Mouse (Mus musculus): Measurements from ENCODE around the gene Mnd1. TPM values are rescaled to one million over a fixed set of nuclear protein-coding genes. Genes with fewer than 3 reads are reported as not detected.

Gene Mnd1
- polyA plus RNA-seq, 1 experiment from 2014 or later = 10.0 TPM

GRCm38 (mm10) chr3:84154721-84155141 is 855 bp downstream of the Mnd1 start:
- WGBS = 18% methylated on average over 12 of the region's 12 CpGs
- Histone ChIP-seq H3K9me3 (no peaks in the 10 kb centered on the region), H3K27me3 (ENCODE audit: insufficient read depth, poor library complexity, severe bottlenecking) (no peaks in the 10 kb centered on the region), H3K4me3 (peak overlapping the region; percentile 62), H3K27ac (peak overlapping the region; percentile 93; the same call in 1 of the 2 replicates), H3K4me1 (replicated peaks) (peaks cover 18% of the 10 kb centered on the region), H3K36me3 (peaks cover 14% of the 10 kb centered on the region)
- no peak for DNase-seq (ENCODE audit: low spot score)

DNA sequence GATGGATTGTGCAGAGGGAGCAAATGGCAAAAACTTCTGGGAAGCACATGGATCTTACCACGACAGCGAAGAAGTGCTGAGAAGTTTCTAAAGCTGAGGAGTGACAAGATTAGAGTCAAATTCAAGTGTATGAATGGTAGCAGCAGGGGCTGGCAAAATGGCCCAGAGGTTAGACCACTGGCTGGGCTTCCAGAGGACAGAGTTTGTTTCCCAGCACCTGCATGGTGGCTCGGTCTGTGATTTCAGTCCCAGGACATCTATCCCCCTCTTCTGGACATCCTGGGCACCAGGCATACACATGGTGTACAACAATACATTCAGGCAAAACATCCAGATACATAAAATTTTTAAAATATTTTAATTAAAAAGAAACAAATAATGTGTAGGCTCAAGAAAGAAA is 5.8 kb downstream of the Mnd1 start:
- H3K36me3 ChIP-seq = 0 out of 2 replicates have a peak, but pooled peaks cover 5% of the 10 kb centered on the region
- 0 out of 2 replicates have a peak, but pooled peaks cover 2% of the 10 kb centered on the region for H3K4me1 ChIP-seq (replicated peaks)
- DNase-seq (ENCODE audit: low spot score) = no peak
- WGBS = 96% methylated on average over 3 of the region's 3 CpGs
- no peaks in the 10 kb centered on the region for H3K27me3 ChIP-seq (ENCODE audit: insufficient read depth, poor library complexity, severe bottlenecking)
- 0 out of 2 replicates have a peak, but pooled peaks cover 2% of the 10 kb centered on the region for H3K9me3 ChIP-seq
- no peak overlapping the region for H3K4me3 ChIP-seq
- no peak overlapping the region for H3K27ac ChIP-seq

GRCm38 (mm10) chr3:84140947-84141346 is 14.6 kb downstream of the Mnd1 start:
- Histone ChIP-seq H3K36me3 (no peaks in the 10 kb centered on the region), H3K4me3 (no peak overlapping the region), H3K27me3 (ENCODE audit: insufficient read depth, poor library complexity, severe bottlenecking) (no peaks in the 10 kb centered on the region), H3K9me3 (no peaks in the 10 kb centered on the region), H3K27ac (no peak overlapping the region), H3K4me1 (replicated peaks) (peaks cover 1% of the 10 kb centered on the region; the same call in 1 of the 2 replicates)
- DNase-seq (ENCODE audit: low spot score) = no peak
- WGBS = 75% methylated on average over 7 of the region's 7 CpGs

DNA sequence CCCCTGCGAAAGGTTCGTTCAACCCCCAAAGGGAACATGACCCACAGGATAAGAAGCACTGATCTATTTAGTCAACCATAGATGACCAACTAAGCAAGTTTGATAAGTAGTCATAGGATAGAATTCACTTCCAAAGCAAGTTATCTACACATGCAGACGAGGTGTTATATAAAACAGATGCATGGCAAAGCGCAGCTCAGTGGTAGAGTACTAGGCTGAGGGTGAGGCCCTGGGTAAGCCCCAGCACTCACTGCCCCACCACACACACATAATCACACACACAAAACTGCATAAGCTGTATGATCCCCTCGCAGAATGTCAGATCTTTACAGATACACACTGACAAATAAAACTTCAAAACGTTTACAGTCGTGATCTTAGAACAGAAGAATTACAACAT is 19.1 kb downstream of the Mnd1 start:
- Histone ChIP-seq H3K4me3 (no peak overlapping the region), H3K9me3 (no peaks in the 10 kb centered on the region), H3K36me3 (no peaks in the 10 kb centered on the region), H3K27ac (no peak overlapping the region), H3K4me1 (replicated peaks) (peaks cover 9% of the 10 kb centered on the region), H3K27me3 (ENCODE audit: insufficient read depth, poor library complexity, severe bottlenecking) (no peaks in the 10 kb centered on the region)
- 88% methylated on average over 7 of the region's 7 CpGs for WGBS
- no peak for DNase-seq (ENCODE audit: low spot score)

GRCm38 (mm10) chr3:84135933-84136332 is 19.7 kb downstream of the Mnd1 start:
- DNase-seq (ENCODE audit: low spot score) = no peak
- Histone ChIP-seq H3K27ac (no peak overlapping the region), H3K4me3 (no peak overlapping the region), H3K9me3 (no peaks in the 10 kb centered on the region), H3K27me3 (ENCODE audit: insufficient read depth, poor library complexity, severe bottlenecking) (no peaks in the 10 kb centered on the region), H3K4me1 (replicated peaks) (peaks cover 9% of the 10 kb centered on the region), H3K36me3 (no peaks in the 10 kb centered on the region)
- WGBS = 72% methylated on average over 6 of the region's 6 CpGs

DNA sequence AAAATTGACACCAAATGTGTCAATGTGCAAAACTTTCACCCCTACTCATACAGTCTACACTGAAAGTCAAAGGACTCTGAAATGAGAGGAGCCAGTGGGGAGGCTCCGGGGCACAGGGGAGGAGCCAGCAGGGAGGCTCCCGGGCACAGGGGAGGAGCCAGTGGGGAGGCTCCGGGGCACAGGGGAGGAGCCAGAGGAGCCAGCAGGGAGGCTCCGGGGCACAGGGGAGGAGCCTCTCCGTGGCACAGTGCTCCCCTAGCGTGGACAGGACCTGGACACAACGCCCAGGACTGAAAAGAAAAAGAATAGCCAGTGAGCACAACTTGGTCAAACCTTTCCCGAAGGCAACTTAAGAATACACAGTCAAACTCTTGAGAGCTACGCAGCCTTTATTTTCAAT is 20.2 kb downstream of the Mnd1 start:
- 36% methylated on average over 9 of the region's 9 CpGs for WGBS
- Histone ChIP-seq H3K9me3 (no peaks in the 10 kb centered on the region), H3K4me3 (no peak overlapping the region), H3K4me1 (replicated peaks) (peaks cover 9% of the 10 kb centered on the region), H3K27ac (no peak overlapping the region), H3K36me3 (no peaks in the 10 kb centered on the region), H3K27me3 (ENCODE audit: insufficient read depth, poor library complexity, severe bottlenecking) (no peaks in the 10 kb centered on the region)
- DNase-seq (ENCODE audit: low spot score) = no peak

DNA sequence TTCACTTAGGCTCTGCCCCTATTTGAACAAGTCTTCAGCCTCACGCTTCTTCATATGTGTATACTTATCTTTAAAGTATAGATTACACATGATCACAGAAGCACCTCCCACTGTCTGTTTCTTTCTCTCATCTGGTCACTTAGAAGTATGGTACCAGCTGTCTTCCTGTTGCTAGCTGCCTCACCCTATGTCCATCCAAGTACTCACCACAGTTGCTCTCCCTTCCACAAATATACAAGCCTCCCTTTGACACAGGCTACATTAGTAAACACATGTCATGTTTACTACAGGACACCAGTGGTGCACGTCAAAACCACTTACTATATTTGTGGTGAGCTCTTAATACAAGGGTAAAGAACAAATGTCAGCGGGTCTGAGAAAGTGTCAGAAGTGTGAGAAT is 24.2 kb downstream of the Mnd1 start:
- Histone ChIP-seq H3K27me3 (ENCODE audit: insufficient read depth, poor library complexity, severe bottlenecking) (no peaks in the 10 kb centered on the region), H3K27ac (no peak overlapping the region), H3K36me3 (no peaks in the 10 kb centered on the region), H3K4me3 (no peak overlapping the region), H3K9me3 (no peaks in the 10 kb centered on the region), H3K4me1 (replicated peaks) (peaks cover 9% of the 10 kb centered on the region)
- no peak for DNase-seq (ENCODE audit: low spot score)
- 90% methylated on average over 3 of the region's 3 CpGs for WGBS

- WGBS = 73% methylated on average over 5 of the region's 5 CpGs
- Histone ChIP-seq H3K4me3 (no peak overlapping the region), H3K4me1 (replicated peaks) (peaks cover 6% of the 10 kb centered on the region), H3K9me3 (no peaks in the 10 kb centered on the region), H3K27ac (no peak overlapping the region), H3K36me3 (no peaks in the 10 kb centered on the region), H3K27me3 (ENCODE audit: insufficient read depth, poor library complexity, severe bottlenecking) (no peaks in the 10 kb centered on the region)
- no peak for DNase-seq (ENCODE audit: low spot score)
Measured at GRCm38 (mm10) chr3:84130776-84131175, 24.8 kb downstream of the Mnd1 start.

- H3K36me3 ChIP-seq = no peaks in the 10 kb centered on the region
- H3K27me3 ChIP-seq (ENCODE audit: insufficient read depth, poor library complexity, severe bottlenecking) = no peaks in the 10 kb centered on the region
- H3K9me3 ChIP-seq = no peaks in the 10 kb centered on the region
- peak overlapping the region; percentile 23; the same call in 1 of the 2 replicates for H3K27ac ChIP-seq
- peaks cover 3% of the 10 kb centered on the region; the same call in 1 of the 2 replicates for H3K4me1 ChIP-seq (replicated peaks)
- 71% methylated on average over 11 of the region's 11 CpGs for WGBS
- no peak overlapping the region for H3K4me3 ChIP-seq
- peak; percentile 43 for DNase-seq (ENCODE audit: low spot score)
Measured at GRCm38 (mm10) chr3:84128871-84129870, 26.4 kb downstream of the Mnd1 start.

- H3K4me1 ChIP-seq (replicated peaks) = peaks cover 3% of the 10 kb centered on the region; the same call in 1 of the 2 replicates
Measured at GRCm38 (mm10) chr3:84127431-84127830, 28.2 kb downstream of the Mnd1 start.

DNA sequence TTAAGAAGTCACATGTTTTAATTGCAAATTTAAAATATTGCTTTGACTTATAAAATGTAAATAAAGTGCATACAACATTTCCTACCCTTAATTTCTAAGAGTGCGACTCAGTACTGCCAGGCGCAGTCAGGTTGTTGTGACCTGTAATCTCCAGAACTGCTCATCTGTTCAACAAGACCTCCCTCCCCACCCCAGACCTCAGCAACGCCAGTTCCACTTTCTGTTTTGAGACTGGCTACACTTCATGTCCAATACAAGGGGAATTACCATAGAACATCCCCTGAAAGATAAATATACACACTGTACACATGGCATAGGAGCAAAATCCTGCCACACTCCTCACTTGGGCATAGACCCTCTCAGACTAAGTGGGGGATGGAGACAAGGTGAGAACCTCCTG is 28.9 kb downstream of the Mnd1 start:
- Histone ChIP-seq H3K9me3 (no peaks in the 10 kb centered on the region), H3K4me1 (replicated peaks) (peaks cover 3% of the 10 kb centered on the region; the same call in 1 of the 2 replicates), H3K27ac (no peak overlapping the region), H3K27me3 (ENCODE audit: insufficient read depth, poor library complexity, severe bottlenecking) (no peaks in the 10 kb centered on the region), H3K4me3 (no peak overlapping the region), H3K36me3 (no peaks in the 10 kb centered on the region)
- WGBS = 86% methylated on average over 3 of the region's 3 CpGs
- no peak for DNase-seq (ENCODE audit: low spot score)

More at GRCm38 (mm10) chr3:84127431-84127830, 28.2 kb downstream of the Mnd1 start:
- Histone ChIP-seq H3K4me3 (no peak overlapping the region), H3K36me3 (no peaks in the 10 kb centered on the region), H3K9me3 (no peaks in the 10 kb centered on the region), H3K27ac (no peak overlapping the region), H3K27me3 (ENCODE audit: insufficient read depth, poor library complexity, severe bottlenecking) (no peaks in the 10 kb centered on the region)
- no peak for DNase-seq (ENCODE audit: low spot score)
- WGBS = 85% methylated on average over 2 of the region's 2 CpGs

DNA sequence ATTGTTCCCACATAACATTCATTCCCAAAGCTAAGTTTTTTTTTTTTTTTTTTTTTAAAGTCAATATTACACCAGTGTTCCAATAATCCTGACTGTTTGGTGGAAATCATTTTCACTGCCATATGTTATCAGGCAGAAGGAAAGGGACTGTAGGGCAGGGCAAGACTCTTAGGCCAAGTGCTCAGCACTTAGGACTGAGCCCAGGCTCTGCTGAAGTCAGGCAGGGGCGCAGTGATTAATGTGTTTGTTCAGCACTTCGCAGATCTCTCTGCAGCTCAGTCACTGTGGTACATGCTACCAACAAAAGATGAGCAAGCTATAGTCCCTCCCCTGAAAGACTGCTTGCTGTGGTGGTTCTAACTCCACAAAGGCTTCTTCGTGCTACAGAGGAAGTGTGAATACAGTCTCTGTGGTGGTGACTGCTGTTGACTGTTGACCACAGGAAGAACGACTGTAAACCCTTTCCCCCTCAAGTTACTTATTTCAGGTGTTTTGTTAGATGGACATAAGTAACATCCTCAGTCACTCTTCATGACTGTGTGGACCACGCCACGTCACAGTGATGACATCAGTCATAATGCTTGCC is 29.8 kb downstream of the Mnd1 start:
- H3K9me3 ChIP-seq = no peaks in the 10 kb centered on the region
- H3K4me1 ChIP-seq (replicated peaks) = peaks cover 3% of the 10 kb centered on the region; the same call in 1 of the 2 replicates
- 67% methylated on average over 6 of the region's 6 CpGs for WGBS
- H3K27me3 ChIP-seq (ENCODE audit: insufficient read depth, poor library complexity, severe bottlenecking) = no peaks in the 10 kb centered on the region
- DNase-seq (ENCODE audit: low spot score) = no peak
- no peak overlapping the region for H3K27ac ChIP-seq
- H3K36me3 ChIP-seq = no peaks in the 10 kb centered on the region
- no peak overlapping the region for H3K4me3 ChIP-seq

- 88% methylated on average over 3 of the region's 3 CpGs for WGBS
- peak; percentile 18 for DNase-seq (ENCODE audit: low spot score)
Measured at GRCm38 (mm10) chr3:84123461-84123860, 32.1 kb downstream of the Mnd1 start.

More at GRCm38 (mm10) chr3:84123461-84123860, 32.1 kb downstream of the Mnd1 start:
- Histone ChIP-seq H3K27me3 (ENCODE audit: insufficient read depth, poor library complexity, severe bottlenecking) (no peaks in the 10 kb centered on the region), H3K9me3 (no peaks in the 10 kb centered on the region), H3K4me3 (no peak overlapping the region), H3K4me1 (replicated peaks) (peaks cover 3% of the 10 kb centered on the region; the same call in 1 of the 2 replicates), H3K27ac (no peak overlapping the region), H3K36me3 (no peaks in the 10 kb centered on the region)
